Mouse (Mus musculus): ENCODE measurements around the gene Pik3c2g.

- TF ChIP-seq CTCF (IDR thresholded peaks at IDR 0.05; ENCODE audit: low read depth, low read length) (no peak), POLR2A (IDR thresholded peaks at IDR 0.05; ENCODE audit: insufficient read depth, low read length) (no peak)
Observed at GRCm38 (mm10) chr6:139974668-139975067, 387.6 kb downstream of the Pik3c2g start.
